Mouse (Mus musculus) forebrain, postnatal 0 days (tissue): ENCODE data around the gene Rdh5. TPM values are rescaled to one million over a fixed set of nuclear protein-coding genes. Genes with fewer than 3 reads are reported as not detected.

Experiments used
- ATAC-seq: fragments of 200-750 bp; cut with Nextera tagmentation; 2 replicates; pipeline ENCODE4 v1.8.0; 2017; ENCODE audit warnings: mild to moderate bottlenecking, moderate library complexity
- DNase-seq: peaks from one replicate; pipeline ENCODE4 v3.0.0-alpha.2; 2015
- H3K27ac ChIP-seq: fragments of 300-500 bp; sonication (generic); 2 replicates; pipeline ENCODE4 v1.5.1; 2014; ENCODE audit warnings: low read depth, mild to moderate bottlenecking, antibody characterized with exemption, low read length, moderate library complexity, mixed read lengths
- H3K27me3 ChIP-seq: fragments of 300-500 bp; sonication (generic); 2 replicates; pipeline ENCODE4 v1.6.1; 2014; ENCODE audit warnings: mild to moderate bottlenecking, low read length, mixed read lengths; ENCODE audit not compliant: insufficient read depth
- H3K36me3 ChIP-seq: fragments of 300-500 bp; sonication (generic); 2 replicates; pipeline ENCODE4 v1.6.1; 2014; ENCODE audit warnings: mild to moderate bottlenecking, moderate library complexity; ENCODE audit not compliant: insufficient read depth
- H3K4me1 ChIP-seq: fragments of 300-500 bp; sonication (generic); 2 replicates; pipeline ENCODE4 v1.6.1; 2014; ENCODE audit warnings: antibody characterized with exemption; ENCODE audit not compliant: insufficient read depth
- H3K4me2 ChIP-seq: fragments of 300-500 bp; sonication (generic); 2 replicates; pipeline ENCODE4 v1.6.1; 2014; ENCODE audit warnings: low read depth, mild to moderate bottlenecking, moderate library complexity
- H3K4me3 ChIP-seq: fragments of 300-500 bp; sonication (generic); 2 replicates; pipeline ENCODE4 v1.5.1; 2014; ENCODE audit warnings: low read depth, low read length, mixed read lengths
- H3K9ac ChIP-seq: fragments of 300-500 bp; sonication (generic); 2 replicates; pipeline ENCODE4 v1.6.1; 2014; ENCODE audit warnings: mild to moderate bottlenecking
- H3K9me3 ChIP-seq: fragments of 300-500 bp; sonication (generic); 2 replicates; pipeline ENCODE4 v1.6.1; 2016; ENCODE audit warnings: low read length
- CTCF ChIP-seq: sonication (generic); IDR thresholded peaks from 2 replicates; pipeline ENCODE4 v1.5.1; 2016; ENCODE audit warnings: antibody characterized with exemption, control low read depth, low read depth
- WGBS: fragments of 180-500 bp; shearing (Covaris S2); extraction: QIAGEN DNeasy Blood & Tissue Kit; methylation state at CpG from one replicate; pipeline ENCODE4 v1.1.7; 2014; 5-methylcytosine and 5-hydroxymethylcytosine counted together
- polyA plus RNA-seq: library from polyadenylated mRNA; unstranded; fragments of >200 nt; fragmentation: Nextera tagmentation; extraction: Ambion mirVana; gene quantifications from 2 replicates; pipeline ENCODE4 v1.2.1, GENCODE M21; 2015
- total RNA-seq: library from RNA; depleted of rRNA; stranded (reverse); fragments of >200 nt; gene quantifications from 2 replicates; pipeline ENCODE4 v1.2.3, GENCODE M21; 2014

Rdh5 gene
- total and polyA plus RNA-seq, 2 experiments from 2014 or later = 4.1 to 10.2 TPM

- Histone ChIP-seq H3K27ac (no peak overlapping the region), H3K4me1 (no peaks in the 10 kb centered on the region), H3K36me3 (no peaks in the 10 kb centered on the region), H3K9ac (no peak overlapping the region), H3K4me3 (no peak overlapping the region), H3K4me2 (no peak overlapping the region), H3K9me3 (no peaks in the 10 kb centered on the region), H3K27me3 (no peaks in the 10 kb centered on the region)
- ATAC-seq = no peak
- no peak for DNase-seq
- WGBS = 83% methylated on average over 10 of the region's 10 CpGs
- TF ChIP-seq CTCF = no peak
Observed at GRCm38 (mm10) chr10:128958340-128958739, 35.7 kb upstream of the Rdh5 start.

GRCm38 (mm10) chr10:128950208-128950887 is 27.7 kb upstream of the Rdh5 start:
- WGBS = 77% methylated on average over 16 of the region's 16 CpGs
- H3K36me3 ChIP-seq = no peaks in the 10 kb centered on the region
- no peaks in the 10 kb centered on the region for H3K27me3 ChIP-seq
- H3K27ac ChIP-seq = no peak overlapping the region
- ATAC-seq (no peak), DNase-seq (no peak)
- H3K4me2 ChIP-seq = no peak overlapping the region
- no peaks in the 10 kb centered on the region for H3K9me3 ChIP-seq
- H3K9ac ChIP-seq = no peak overlapping the region
- H3K4me1 ChIP-seq = no peaks in the 10 kb centered on the region
- H3K4me3 ChIP-seq = no peak overlapping the region
- no peak for TF ChIP-seq CTCF

DNA sequence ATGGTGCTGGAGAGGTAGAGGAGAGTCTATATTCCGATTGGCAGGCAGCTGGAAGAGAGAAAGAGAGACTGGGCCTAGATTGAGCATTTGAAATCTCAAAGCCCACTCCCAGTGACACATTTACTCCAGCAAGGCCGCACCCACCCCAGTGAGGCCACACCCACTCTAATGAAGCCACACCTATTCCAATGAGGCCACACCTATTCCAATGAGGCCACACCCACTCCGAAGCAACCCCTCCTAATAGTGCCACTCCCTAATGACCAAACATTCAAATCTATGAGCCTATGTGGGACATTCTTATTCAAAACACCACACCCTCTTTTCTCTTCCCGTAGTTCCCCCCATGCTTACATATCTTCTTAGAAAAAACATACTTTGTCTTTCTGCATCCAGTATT is 24.8 kb upstream of the Rdh5 start:
- no peaks in the 10 kb centered on the region for H3K9me3 ChIP-seq
- no peak for ATAC-seq
- H3K27ac ChIP-seq = no peak overlapping the region
- 95% methylated on average over 4 of the region's 4 CpGs for WGBS
- no peak overlapping the region for H3K4me3 ChIP-seq
- H3K9ac ChIP-seq = no peak overlapping the region
- H3K4me1 ChIP-seq = no peaks in the 10 kb centered on the region
- no peaks in the 10 kb centered on the region for H3K27me3 ChIP-seq
- no peak overlapping the region for H3K4me2 ChIP-seq
- no peak for DNase-seq
- no peaks in the 10 kb centered on the region for H3K36me3 ChIP-seq
- TF ChIP-seq CTCF = no peak

- DNase-seq (no peak), ATAC-seq (0 out of 2 replicates have a peak, but pooled peaks have one; percentile 20)
- Histone ChIP-seq H3K9me3 (no peaks in the 10 kb centered on the region), H3K4me1 (no peaks in the 10 kb centered on the region), H3K36me3 (no peaks in the 10 kb centered on the region), H3K4me2 (no peak overlapping the region), H3K9ac (no peak overlapping the region), H3K27me3 (no peaks in the 10 kb centered on the region), H3K27ac (no peak overlapping the region), H3K4me3 (no peak overlapping the region)
- peak; percentile 59 for TF ChIP-seq CTCF
- WGBS = 16% methylated on average over 3 of the region's 3 CpGs
Observed at GRCm38 (mm10) chr10:128945675-128946074, 23.0 kb upstream of the Rdh5 start.

DNA sequence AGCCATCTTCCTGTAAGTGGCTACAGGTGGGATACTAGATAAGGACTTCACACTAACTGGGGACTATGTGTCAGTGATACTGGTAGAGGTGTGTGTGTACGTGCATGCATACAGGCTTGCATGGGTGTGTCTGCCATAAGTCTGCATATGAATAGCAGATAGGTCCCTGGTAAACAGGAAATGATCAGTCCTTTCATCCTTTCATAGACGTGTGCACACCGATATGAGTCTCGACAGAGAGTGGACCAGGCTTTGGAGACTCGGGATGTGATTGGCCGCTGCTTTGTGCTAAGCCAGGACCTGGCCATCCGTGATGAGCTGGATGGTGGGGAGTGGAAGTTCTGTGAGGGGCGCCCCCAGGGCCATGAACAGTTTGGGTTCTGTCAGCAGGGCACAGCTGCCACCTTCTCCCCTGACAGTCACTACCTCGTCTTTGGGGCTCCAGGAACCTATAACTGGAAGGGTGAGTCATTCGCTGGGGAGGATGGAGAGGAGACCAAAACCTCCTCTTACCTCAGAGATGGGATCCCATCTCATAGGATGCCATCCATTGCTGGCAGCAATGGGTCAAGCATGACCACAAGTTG is 17.9 kb upstream of the Rdh5 start:
- H3K9me3 ChIP-seq = no peaks in the 10 kb centered on the region
- no peak overlapping the region for H3K4me3 ChIP-seq
- 84% methylated on average over 10 of the region's 10 CpGs for WGBS
- no peak overlapping the region for H3K4me2 ChIP-seq
- DNase-seq (no peak), ATAC-seq (no peak)
- no peak overlapping the region for H3K27ac ChIP-seq
- H3K27me3 ChIP-seq = no peaks in the 10 kb centered on the region
- H3K4me1 ChIP-seq = no peaks in the 10 kb centered on the region
- no peaks in the 10 kb centered on the region for H3K36me3 ChIP-seq
- no peak overlapping the region for H3K9ac ChIP-seq
- no peak for TF ChIP-seq CTCF

GRCm38 (mm10) chr10:128938974-128939373 is 16.3 kb upstream of the Rdh5 start:
- no peaks in the 10 kb centered on the region for H3K4me1 ChIP-seq
- no peak for ATAC-seq
- H3K27ac ChIP-seq = no peak overlapping the region
- H3K9ac ChIP-seq = no peak overlapping the region
- WGBS = 71% methylated on average over 5 of the region's 5 CpGs
- peaks cover 5% of the 10 kb centered on the region for H3K27me3 ChIP-seq
- H3K4me3 ChIP-seq = no peak overlapping the region
- DNase-seq = no peak
- no peaks in the 10 kb centered on the region for H3K36me3 ChIP-seq
- H3K4me2 ChIP-seq = no peak overlapping the region
- H3K9me3 ChIP-seq = no peaks in the 10 kb centered on the region
- no peak for TF ChIP-seq CTCF

DNA sequence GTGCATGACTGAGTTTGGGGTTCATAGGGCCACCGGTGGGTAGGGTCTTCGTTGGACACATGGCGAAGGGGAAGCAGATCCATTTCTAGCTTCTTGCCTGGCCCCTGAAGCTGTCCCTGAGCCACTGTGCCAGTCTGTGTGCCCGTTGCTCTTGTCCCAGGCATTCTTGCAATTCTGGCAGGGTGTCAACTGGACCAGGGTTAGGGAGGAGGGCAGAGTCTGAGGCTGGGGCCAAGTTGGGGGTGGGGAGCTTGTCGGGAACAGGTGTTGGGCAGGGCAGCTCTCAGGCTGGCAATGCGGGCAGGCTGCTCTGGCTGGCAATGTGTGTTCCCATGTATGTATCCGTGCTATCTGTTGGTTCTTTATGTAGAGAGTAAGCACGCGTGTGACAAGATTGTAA is 15.8 kb upstream of the Rdh5 start:
- 64% methylated on average over 9 of the region's 9 CpGs for WGBS
- no peaks in the 10 kb centered on the region for H3K4me1 ChIP-seq
- peaks cover 10% of the 10 kb centered on the region for H3K27me3 ChIP-seq
- ATAC-seq = no peak
- DNase-seq = no peak
- H3K9ac ChIP-seq = no peak overlapping the region
- no peaks in the 10 kb centered on the region for H3K9me3 ChIP-seq
- no peak overlapping the region for H3K27ac ChIP-seq
- no peak for TF ChIP-seq CTCF
- H3K36me3 ChIP-seq = no peaks in the 10 kb centered on the region
- no peak overlapping the region for H3K4me2 ChIP-seq
- H3K4me3 ChIP-seq = no peak overlapping the region
